Mouse (Mus musculus) subcutaneous adipose tissue, adult 2 months (tissue): Measurements from ENCODE around the gene Gm853. TPM values are rescaled to one million over a fixed set of nuclear protein-coding genes. Genes with fewer than 3 reads are reported as not detected.

Experiments
- polyA plus RNA-seq: library from polyadenylated mRNA; depleted of rRNA; stranded (reverse); fragments of >200 nt; gene quantifications from 2 replicates; pipeline ENCODE4 v1.2.3, GENCODE M21; 2012; ENCODE audit warnings: low replicate concordance; rRNA removed

The Gm853 gene
- polyA plus RNA-seq: not detected in 2 replicates

GRCm38 (mm10) chr4:130222179-130222578, at the start of gene Gm853:
Gm853 (minus strand) TSS chr4:130222401.

GRCm38 (mm10) chr4:130175072-130175711, 47.0 kb downstream of the Gm853 start, which contains the start of gene Tinagl1:
Tinagl1 (minus strand) TSS chr4:130175122.

Other genes starting within 250 kb of the Gm853 start
- gene Adgrb2, start 237.5 kb downstream of the Gm853 start, polyA plus RNA-seq: 0.99 and 15.8 TPM in 2 replicates
- 14.5 and 152 TPM in 2 replicates for gene Col16a1, start 174.6 kb downstream of the Gm853 start, polyA plus RNA-seq
- gene Pef1, start 119.8 kb downstream of the Gm853 start, polyA plus RNA-seq: 140 and 212 TPM in 2 replicates
- gene Hcrtr1, start 83.0 kb downstream of the Gm853 start, polyA plus RNA-seq: 0.54 and 1.0 TPM in 2 replicates
- 126 and 246 TPM in 2 replicates for gene Tinagl1, start 47.3 kb downstream of the Gm853 start, polyA plus RNA-seq
- 0.56 and 50.5 TPM in 2 replicates for gene Serinc2, start 56.8 kb upstream of the Gm853 start, polyA plus RNA-seq
- gene Fabp3, start 86.2 kb upstream of the Gm853 start, polyA plus RNA-seq: 12.3 and 73.1 TPM in 2 replicates
- 0.32 TPM in 1 of 2 replicates, not detected in the other for gene Gm10570, start 86.3 kb upstream of the Gm853 start, polyA plus RNA-seq
- 29.3 and 34.8 TPM in 2 replicates for gene Zcchc17, start 137.5 kb upstream of the Gm853 start, polyA plus RNA-seq
- 23.3 and 48.8 TPM in 2 replicates for gene Snrnp40, start 137.7 kb upstream of the Gm853 start, polyA plus RNA-seq